Mouse (Mus musculus) Muller cell, postnatal 12 days (primary cell): ENCODE results near the gene Slc9c1.

Source experiments
- DNase-seq: peaks from one replicate; pipeline ENCODE4 v3.0.0-alpha.2; 2015; ENCODE audit errors: inconsistent ontology term

Slc9c1 gene

DNA sequence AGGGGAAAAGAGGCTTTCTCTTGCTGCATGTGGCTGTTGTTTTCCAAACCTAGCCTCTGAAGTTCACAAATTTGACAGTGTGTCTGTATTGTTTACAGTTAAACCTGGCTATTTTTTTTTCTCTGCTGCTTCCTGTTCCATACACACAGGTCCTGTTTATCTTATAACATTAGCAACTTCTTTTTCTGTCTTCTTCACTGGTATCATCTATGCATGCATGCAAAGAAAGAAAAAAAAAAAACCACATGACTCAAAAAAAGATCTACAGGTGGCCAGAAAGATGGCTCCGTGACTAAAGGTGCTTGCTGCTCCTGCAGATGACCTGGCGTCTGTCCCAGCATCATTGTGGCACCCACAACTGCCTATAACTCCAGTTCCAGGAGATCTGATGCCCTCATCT, 90.2 kb downstream of the Slc9c1 start:
- DNase-seq, result no peak

DNA sequence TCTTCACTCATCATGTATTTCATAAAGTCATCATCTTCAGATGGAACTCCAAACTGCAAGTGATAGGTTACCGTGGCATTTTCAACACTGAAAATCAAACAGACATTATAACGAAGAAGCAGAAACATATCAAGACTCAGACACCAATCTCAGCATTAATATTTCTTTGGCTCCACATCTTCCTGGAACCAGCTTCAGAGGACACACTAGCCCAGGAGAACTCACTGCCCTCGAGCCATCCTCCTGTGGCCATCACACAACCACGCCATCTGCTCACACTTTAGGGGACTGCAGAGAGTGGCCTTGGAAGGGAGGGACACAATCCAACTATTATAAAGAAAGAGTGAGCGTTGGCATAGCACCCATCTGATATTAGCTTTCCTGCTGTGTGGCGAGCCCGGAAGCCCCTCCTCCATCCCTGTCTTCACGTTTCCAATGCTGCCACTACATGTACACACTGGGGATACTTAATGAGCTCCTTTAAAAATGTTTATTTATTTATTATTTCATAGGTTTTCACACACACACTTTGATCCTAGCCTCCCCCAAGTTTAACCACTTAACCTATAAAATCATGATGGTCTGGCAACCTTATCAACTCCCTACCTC, 94.5 kb downstream of the Slc9c1 start:
- no peak for DNase-seq

- DNase-seq, result peak; percentile 18
These were observed 95.3 kb downstream of the Slc9c1 start for GRCm38 (mm10) chr16:45630347-45630960.

DNA sequence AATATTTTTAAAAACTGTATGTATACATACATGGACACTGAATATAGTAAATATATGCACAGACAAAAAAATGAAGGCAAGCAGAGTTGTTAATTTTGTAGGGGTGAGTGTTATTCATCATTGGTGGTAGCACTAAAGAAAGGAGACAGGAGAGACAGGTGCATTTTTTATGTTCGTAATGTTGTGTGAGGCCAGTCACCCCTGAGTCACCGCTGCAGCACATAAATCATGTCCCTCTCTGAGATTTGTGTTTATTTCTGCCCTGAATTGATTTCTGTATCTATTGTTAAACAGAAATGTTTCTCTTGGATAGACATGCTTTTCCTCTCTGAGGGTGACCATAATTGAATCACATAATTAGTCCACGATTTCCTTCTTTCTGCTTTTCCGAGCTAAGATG, 97.3 kb downstream of the Slc9c1 start:
- no peak for DNase-seq

DNA sequence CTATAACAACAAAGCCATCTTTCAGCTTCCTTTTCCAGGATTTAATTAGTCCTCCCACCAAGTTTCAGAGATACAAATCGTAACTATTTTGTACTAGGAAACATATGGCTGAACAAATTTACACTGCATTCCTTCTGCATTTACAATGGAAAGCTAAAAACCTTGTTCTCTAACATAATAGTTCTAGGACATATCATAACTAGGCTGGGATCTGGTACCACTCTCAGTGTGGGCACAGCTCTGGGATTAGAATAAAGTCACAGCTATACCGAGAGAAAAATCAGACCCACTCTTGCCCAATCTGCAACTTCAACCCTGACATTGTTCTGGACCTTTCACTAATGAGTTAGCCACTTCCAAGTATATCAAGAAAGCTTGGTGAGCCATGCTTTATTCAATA, 100.7 kb downstream of the Slc9c1 start:
- no peak for DNase-seq

- DNase-seq, result no peak
These were observed 105.1 kb downstream of the Slc9c1 start for GRCm38 (mm10) chr16:45640070-45640762.

DNA sequence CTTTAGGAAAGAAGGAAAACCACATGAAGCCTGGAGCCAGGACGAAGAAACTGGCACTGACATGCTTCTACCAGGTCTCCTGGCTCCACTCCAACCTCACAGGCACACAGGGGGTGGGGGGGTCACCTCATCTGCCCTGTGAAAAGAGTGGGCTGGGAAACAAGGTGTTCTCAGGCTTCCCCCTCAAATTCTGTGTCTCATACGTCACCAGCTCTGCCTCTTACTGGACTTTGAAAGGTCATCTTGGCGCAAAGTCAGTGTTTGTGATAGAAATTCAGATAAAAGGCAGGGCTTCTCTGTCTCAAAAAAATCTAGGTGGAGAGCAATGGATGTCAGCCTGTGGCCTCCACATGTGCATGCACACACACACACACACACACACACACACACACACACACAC, 106.2 kb downstream of the Slc9c1 start:
- no peak for DNase-seq

DNA sequence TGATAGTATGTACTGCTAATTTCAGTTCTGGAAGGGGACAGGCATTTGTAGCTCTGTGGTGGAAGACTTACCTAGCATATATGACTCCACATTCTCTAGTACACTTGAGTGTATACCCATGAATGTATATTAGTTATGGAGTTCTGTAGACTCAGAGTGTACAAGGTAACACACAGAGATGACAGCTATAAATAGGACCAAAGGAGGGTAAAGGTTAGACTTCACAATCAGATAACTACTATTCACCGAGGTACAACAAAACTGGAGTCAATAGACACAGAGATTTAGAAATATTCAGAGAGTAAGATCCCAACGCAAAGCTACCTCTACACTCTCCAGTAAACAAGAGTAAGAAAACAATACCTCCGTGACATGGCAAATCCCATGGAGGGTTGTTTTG, 108.8 kb downstream of the Slc9c1 start:
- no peak for DNase-seq

GRCm38 (mm10) chr16:45644380-45644779, 109.3 kb downstream of the Slc9c1 start:
- DNase-seq, result no peak

- DNase-seq, result no peak
These were observed 116.4 kb downstream of the Slc9c1 start for GRCm38 (mm10) chr16:45651497-45651896.

- DNase-seq, result no peak
These were observed 118.2 kb downstream of the Slc9c1 start for GRCm38 (mm10) chr16:45653009-45653933.

- DNase-seq, result no peak
These were observed 118.8 kb downstream of the Slc9c1 start, which contains the start of gene BC016579 for GRCm38 (mm10) chr16:45653934-45654332. Gene BC016579 (minus strand): TSS chr16:45654068.

- DNase-seq, result no peak
These were observed 119.4 kb downstream of the Slc9c1 start for GRCm38 (mm10) chr16:45654465-45654864.
